Mouse (Mus musculus) myocyte (in vitro differentiated cells): ENCODE data around the gene Slc12a4.

Source experiments
- MYOG ChIP-seq, 3 experiments: IDR thresholded peaks; one replicate each; pipeline ENCODE4 v1.6.1; 2011; ENCODE audit warnings: control low read depth in 2 of 3, low read depth in 2 of 3, mild to moderate bottlenecking in 2 of 3; ENCODE audit not compliant: insufficient read length in 2 of 3, control insufficient read depth in 1 of 3, insufficient read depth in 1 of 3
- POLR2A ChIP-seq: IDR thresholded peaks from one replicate; pipeline ENCODE4 v1.6.1; 2011; ENCODE audit warnings: low read depth, mild to moderate bottlenecking, control low read depth, moderate library complexity; ENCODE audit not compliant: insufficient read length

DNA sequence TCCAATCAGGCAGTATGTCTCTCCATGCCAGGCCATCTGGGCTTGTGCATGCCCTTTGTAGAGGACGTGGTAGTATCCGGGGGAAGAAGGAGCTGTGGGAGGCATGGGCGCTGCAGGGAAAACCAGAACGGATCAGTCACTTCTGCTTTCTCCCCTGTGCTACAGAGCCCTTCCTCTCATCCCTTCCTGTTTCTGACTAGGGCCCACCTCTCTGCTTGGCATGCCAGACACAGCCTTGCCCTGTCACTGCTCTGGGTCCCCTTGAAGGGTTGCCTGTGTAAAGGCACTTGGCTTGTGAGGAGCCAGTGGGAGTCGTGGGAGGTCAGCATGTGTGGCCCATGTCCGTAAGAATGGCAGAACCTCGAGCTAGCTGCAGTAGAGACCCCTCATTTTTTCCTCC lies 30.5 kb upstream of the Slc12a4 start:
- TF ChIP-seq MYOG (IDR thresholded peaks at IDR 0.05; ENCODE audit: control insufficient read depth in 1 of 3, insufficient read depth in 1 of 3, insufficient read length in 2 of 3, low read depth in 2 of 3) (no peak), POLR2A (no peak)
